Mouse (Mus musculus) gastrocnemius, postnatal 10 days (tissue): Measurements from ENCODE around the gene Bspry. TPM values are rescaled to one million over a fixed set of nuclear protein-coding genes. Genes with fewer than 3 reads are reported as not detected.
A peak's percentile ranks its signal among the peaks of the same experiment; 100 is the strongest.

Experiments used
- DNase-seq: peaks from one replicate; pipeline ENCODE4 v3.0.0; 2021; ENCODE audit warnings: mixed read lengths
- total RNA-seq, 2 experiments: library from RNA; stranded (reverse); gene quantifications; 2 replicates each; pipeline ENCODE4 v1.2.3; 2021

Gene Bspry
- total RNA-seq, 2 experiments from 2014 or later: 0.66 to 0.70 TPM

GRCm38 (mm10) chr4:62480709-62481605 is 1.1 kb downstream of the Bspry start:
- no peak for DNase-seq

DNA sequence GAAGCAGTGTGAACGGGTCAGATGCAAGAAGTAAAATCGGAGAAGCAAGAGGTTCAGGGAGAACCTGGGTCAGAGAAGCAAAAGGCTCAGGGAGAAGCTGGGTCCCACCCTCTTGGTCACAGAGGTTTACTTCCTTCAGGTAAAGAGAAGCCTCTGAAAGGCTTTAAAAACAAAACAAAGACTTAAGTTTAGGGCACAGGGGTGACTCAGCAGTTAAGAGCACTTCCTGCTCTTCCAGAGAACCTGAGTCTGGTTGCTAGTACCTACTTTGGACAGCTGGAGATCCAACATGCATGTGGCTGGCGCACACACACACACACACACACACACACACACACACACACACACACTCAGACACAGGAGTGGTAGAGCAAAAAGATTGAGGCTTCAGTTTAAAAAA is 5.1 kb downstream of the Bspry start:
- no peak for DNase-seq

DNA sequence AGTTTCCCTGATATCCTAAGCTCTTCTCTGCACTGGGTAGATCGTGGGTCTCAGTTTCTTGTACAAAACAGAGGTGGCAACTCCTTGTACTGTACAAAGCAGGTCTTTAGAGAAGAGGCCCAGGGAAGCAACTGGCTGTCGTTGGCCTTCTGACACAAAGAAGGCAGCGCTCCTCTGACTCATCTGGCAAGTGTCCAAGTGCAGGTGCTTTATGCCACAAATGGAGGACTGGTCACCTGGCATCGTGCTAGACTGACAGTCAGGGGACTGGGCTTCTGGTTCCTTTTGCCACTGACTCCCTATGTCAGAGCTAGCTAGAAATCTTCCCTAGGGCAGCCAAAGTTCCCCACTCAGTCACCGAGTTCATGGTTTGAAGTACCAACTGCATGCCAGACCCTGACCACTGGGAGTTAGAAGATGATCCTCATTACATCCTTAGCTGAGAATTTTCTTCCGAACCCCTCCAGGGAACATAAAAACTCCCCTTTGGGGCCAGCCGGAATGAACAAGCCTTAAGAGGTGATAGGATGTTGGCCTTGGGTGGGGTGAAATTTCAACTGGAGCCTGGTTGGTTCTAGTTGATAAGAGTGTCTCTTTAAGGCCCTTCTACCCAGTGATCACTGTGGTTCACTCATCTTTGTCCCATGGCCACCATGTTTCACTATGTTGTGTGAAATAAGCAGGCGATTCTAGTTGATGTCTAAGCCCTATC is 5.8 kb downstream of the Bspry start:
- DNase-seq: no peak

DNA sequence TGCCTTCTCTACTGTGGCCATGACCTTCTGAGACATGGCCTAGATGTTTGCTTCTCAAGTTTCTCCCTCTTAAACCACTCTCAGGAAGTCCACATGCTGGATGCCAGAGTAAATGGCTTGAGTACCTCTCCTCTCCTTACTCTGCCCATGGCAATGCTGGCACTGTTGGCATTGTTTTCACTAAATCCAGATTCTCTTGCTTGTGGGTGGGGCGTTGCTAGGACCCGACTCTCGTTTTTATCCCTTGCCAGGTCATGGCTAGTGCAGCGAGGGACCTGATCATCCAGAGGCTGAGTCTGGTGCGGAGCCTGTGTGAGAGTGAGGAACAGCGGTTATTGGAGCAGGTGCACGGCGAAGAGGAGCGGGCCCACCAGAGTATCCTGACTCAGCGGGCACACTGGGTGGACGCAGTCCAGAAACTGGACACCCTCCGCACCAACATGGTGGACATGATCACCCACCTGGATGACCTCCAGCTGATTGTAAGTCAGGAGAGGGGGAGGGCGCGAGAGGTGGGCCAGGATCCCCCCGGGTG is 6.4 kb downstream of the Bspry start:
- no peak for DNase-seq

- no peak for DNase-seq
Measured at GRCm38 (mm10) chr4:62487172-62487571, 7.3 kb downstream of the Bspry start.

DNA sequence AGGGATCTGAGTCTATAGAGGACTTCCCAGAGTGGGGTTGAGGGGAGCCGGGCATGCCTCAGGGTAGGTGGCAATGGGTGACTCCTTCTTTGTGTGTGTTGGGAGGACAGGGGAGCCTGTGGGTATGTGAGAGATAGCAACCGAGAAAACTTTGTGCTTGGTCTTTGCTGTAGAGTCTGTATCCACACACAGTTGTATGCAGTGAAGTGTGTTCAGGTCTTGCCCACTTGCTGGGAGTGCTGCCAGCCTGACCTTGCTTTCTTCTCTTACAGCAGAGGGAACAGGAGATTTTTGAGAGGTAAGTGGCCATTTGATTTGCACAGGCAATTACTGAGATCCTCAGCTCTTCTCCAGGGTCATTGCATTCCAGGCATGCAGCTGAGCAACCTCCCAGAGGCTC is 8.1 kb downstream of the Bspry start:
- DNase-seq: no peak

DNA sequence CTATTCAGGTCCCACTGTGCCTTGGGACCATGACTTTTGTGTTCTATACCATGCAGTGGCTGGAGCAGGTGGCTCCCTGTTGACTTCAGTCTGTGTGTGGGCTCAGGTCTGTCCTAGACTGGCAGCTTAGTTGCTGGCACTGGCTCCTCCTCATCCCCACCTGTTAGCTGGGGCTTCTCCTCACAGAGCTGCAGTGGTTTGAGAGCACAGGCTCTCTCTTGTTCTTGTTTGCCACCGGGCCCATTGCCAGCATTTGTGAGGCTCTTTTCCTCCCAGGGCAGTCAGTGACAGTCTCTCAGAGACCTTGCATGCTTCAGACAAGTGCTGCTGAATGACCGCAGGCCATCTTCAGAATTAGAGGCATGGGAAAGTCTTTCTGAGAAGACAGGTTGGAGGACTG is 12.8 kb downstream of the Bspry start:
- DNase-seq: no peak

DNA sequence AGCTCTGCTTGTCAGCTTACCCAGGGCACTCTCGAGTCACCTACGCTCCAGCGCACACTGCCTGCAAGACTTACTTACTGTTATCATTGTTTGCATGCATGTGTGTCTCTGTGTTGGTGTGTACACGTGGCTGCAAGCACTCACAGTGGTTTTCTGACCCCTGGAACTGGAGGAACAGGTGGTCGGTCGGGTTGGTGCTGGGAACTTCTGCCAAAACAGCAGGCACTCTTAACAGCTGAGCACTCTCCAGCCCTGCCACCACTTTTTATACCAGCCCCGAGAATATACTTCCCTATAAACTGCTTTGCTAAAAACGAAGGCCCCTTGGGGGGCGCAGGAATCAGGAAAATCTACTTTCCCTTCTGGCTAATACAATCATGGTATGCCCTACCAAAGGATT is 14.4 kb downstream of the Bspry start:
- DNase-seq: no peak

- peak; percentile 56 for DNase-seq
Measured at GRCm38 (mm10) chr4:62495946-62496345, 16.1 kb downstream of the Bspry start.

GRCm38 (mm10) chr4:62496815-62497214 is 17.0 kb downstream of the Bspry start:
- peak; percentile 43 for DNase-seq

- DNase-seq: no peak
Measured at GRCm38 (mm10) chr4:62500799-62501198, 20.9 kb downstream of the Bspry start.

- DNase-seq: no peak
Measured at GRCm38 (mm10) chr4:62501534-62501933, 21.7 kb downstream of the Bspry start.

GRCm38 (mm10) chr4:62501964-62502732 is 22.3 kb downstream of the Bspry start:
- DNase-seq: peak; percentile 85

DNA sequence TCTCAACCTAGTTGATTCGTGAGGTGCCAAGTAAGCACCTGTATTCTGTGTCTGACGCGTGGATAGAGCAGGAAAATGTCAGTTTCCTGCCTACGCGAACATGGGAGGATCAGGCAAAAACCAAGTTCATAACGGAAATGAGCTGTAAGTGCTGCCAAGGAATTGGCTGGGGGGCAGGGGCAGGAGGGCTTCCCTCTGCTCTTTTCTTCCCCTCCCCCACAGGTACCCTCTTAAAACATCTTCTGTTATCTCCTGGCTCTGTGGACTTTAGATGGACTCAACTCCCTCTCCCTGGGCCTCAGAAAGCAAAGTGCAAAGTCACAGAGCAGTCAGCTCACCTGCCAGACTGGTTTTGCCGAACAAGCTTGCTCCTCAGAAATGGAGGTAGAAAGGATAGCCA is 23.1 kb downstream of the Bspry start:
- no peak for DNase-seq

DNA sequence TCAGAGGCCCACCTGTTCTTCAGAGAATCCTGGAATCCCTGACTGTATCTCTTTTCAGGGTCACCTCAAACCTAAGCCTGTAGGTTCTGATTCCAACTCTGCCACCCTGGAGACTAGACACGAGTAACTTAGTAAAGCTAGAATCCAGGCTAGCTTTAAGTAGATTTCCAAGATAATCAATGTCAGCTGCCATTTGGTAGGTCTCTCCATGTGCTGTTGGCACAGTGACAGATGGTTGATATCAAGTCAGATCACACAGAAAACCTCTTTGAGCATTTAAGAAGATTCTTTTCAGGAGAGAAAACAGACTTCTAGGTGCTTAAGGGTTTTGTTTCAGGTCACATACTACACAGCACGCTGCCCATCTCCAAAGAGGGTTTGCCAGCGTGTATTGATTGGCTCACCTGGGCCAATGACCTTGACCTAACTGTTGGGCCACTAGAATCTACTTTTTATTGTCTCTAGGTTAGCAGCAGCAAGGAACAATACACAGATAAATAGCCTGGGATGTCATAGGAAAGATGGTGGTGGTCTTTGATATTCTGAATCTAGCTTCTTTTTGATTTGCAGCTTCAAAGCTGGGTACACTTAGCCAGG is 23.6 kb downstream of the Bspry start, which contains the start of gene Hdhd3:
Gene Hdhd3 (minus strand): TSS at position 94 of the 597 bp plus-strand sequence.
- no peak for DNase-seq

DNA sequence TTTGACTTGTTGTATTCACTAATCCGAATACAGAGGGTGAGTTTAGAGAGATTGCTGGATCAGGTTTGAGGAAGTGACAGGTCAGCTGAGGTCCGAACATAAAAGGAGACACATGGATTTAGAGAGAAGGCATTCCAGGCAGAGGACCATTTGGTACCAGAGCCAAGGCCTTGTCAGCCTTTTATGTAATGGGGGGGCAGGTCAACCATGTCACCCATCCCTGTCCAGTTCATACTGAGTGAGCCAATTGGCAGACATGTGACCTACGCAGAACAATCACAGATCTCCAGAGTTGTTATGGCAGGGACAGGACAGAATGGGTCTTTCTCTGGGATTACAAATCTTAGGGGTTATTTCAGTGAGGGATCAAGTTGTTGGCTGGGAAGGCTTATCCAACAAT is 26.1 kb downstream of the Bspry start:
- DNase-seq: no peak

DNA sequence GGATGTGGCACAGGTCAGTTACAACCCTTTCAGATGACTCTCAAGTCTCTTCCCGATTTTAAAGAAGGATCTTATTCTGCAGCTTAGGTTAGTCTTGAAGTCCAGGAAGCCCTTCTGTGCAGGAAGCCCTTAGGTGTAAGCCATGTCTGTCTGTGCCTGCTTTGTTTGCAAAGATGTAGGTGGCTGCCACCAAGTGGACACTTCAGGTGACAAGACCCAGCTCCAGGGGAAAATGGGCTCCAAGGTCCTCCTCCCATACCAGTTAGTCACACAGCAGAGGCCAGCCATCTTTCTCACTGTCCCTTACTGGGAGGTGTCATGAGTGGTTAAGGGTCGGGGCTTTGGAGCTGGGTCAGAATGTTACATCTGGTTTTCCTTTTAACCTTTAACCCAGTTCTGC is 26.9 kb downstream of the Bspry start:
- no peak for DNase-seq

GRCm38 (mm10) chr4:62508839-62509238 is 29.0 kb downstream of the Bspry start:
- no peak for DNase-seq

DNA sequence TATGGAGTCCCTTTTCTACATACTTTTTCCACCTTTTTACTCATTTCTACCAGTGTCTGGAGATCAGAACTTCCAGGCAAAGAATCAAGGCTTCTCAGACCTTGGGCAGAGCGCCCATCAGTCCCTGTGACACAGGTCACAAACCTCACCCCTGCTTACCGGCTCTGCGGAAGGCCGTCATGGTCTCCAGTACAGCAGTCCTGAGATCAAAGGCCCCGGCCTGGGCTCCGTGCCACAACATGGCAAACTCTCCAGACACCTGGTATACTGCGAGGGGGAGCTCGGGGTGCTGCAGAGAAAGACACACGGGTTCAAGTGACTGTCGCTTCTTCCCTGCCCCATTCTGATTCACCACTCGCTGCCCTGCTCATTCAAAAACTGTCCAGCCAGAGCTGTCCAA is 30.1 kb downstream of the Bspry start:
- DNase-seq: no peak

DNA sequence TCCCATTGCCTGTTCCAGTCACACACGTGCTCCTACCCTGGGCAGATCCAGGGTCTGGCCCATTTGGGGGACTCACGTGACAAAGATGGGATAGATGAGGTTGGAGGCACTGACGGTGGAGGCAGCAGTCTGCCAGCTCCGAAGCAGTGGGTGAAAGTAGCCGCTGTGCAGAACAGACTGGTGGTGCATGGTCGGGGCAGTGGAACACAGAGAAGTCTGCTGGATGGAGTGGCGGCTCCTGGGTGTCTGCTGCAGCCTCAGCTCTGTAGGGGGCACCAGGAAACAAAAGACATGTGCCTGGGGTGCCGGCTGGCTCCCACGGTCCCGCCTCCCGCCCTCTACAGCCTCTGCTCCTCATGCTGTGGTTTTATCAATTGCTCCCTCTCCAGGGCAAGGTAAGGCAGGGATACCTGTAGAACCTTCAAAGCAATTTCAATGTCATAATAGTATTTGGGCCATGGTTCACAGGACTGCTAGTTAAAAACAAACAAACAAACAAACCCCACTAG is 34.2 kb downstream of the Bspry start:
- no peak for DNase-seq

- DNase-seq: no peak
Measured at GRCm38 (mm10) chr4:62514995-62515394, 35.1 kb downstream of the Bspry start.

- no peak for DNase-seq
Measured at GRCm38 (mm10) chr4:62515490-62515889, 35.6 kb downstream of the Bspry start.
